In the genomic region with DNA sequence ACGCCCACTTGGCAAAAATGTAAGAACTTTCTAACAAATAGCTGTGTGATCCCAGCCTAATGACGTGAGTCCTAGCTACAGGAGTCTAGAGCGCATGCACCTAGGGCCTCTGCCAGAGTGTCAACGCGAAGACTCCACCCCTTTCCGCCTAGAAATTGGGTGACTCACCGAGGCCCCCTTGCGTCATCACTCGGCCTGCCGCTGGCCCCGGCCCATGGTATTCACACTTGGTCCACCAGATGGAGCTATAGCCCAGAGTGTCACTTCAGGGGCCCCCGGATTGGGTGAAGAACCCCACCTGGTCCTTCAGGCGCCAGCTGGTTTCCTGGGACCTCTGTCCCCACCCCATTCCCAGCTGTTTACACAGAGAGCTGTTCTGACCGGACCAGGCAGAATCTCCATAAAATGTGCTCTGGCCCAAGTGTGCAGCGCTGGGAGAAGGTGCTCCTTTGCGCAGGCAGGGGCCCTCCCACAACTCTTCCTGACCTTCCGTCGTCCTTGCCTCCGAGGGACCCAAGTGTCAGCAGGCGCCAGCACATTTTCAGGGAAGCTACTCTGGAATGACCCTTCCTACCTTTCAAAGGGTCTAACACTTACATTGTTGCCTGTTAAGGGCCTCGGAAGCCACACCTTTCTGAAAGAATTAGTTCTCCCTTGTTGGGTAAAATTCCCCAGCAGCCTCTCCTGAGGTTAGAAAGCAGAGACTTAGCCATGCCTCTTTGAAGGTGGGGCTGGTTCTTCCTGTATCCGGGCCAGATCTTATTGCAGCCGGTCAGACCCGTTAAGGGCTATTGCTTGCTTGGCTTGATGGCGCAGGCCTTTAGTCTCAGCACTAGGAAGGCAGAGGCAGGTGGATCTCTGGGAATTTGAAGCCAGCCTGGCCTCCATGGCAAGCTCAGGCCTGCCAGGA, we compare ENCODE assay signal across 8 mouse cellular contexts. TPM values are rescaled to one million over a fixed set of nuclear protein-coding genes. Genes with fewer than 3 reads are reported as not detected.
A peak's percentile ranks its signal among the peaks of the same experiment; 100 is the strongest.
DNase-seq lines count a peak whose midpoint lies in the region; ATAC-seq and TF ChIP-seq lines count a peak whose summit lies in the region.

No protein-coding gene starts in this region.

- in situ Hi-C loops in ES-E14 (cut with MboI; ENCODE audit: low sequenced_read_pairs in 2 of 2, unreplicated experiment in 2 of 2) = no loop called here

- H3K27ac ChIP-seq in ES-E14 (ENCODE audit: insufficient read depth, low read depth, low read length, poor library complexity, severe bottlenecking) = peak overlapping the region; percentile 98
- peak overlapping the region; percentile 49; the same call in 1 of the 2 replicates for H3K27ac ChIP-seq in forebrain, embryonic 15.5 days (replicated peaks)
- peak overlapping the region; percentile 52 for H3K27ac ChIP-seq in olfactory bulb, adult 2 months (ENCODE audit: insufficient read depth, low read depth, low read length)
- peak overlapping the region; percentile 67 for H3K27ac ChIP-seq in thymus, adult 2 months (ENCODE audit: control insufficient read depth, insufficient read depth, low read length)

- TF ChIP-seq POLR2A in lung, adult 2 months (IDR thresholded peaks at IDR 0.05; ENCODE audit: borderline replicate concordance, extremely low read depth, low read depth, low read length) = peak; percentile 31; the same call in 1 of the 2 replicates
- no peak for TF ChIP-seq POLR2A in olfactory bulb, adult 2 months (IDR thresholded peaks at IDR 0.05; ENCODE audit: insufficient read depth, low read depth, low read length)
- 0 out of 2 replicates have a peak, but pooled peaks have one; percentile 33 for TF ChIP-seq POLR2A in thymus, adult 2 months (IDR thresholded peaks at IDR 0.05; ENCODE audit: control insufficient read depth, extremely low read depth, insufficient read depth, low read length, poor library complexity)

- DNase-seq in ES-E14 (ENCODE audit: low read depth, low spot score) = peak; percentile 98
- peak; percentile 82 for DNase-seq in cerebellum, adult 11-12 months
- peak; percentile 98 for DNase-seq in heart, postnatal 25 days (ENCODE audit: low spot score)
- peak; percentile 93 to 98 for DNase-seq in layer of hippocampus, adult 18-20 months (ENCODE audit: low spot score in 2 of 2)
- DNase-seq in lung, adult 2 months = peak; percentile 99
- DNase-seq in thymus, adult 2 months = peak; percentile 99

- peak overlapping the region; percentile 33 to 56 for H3K4me3 ChIP-seq in ES-E14 (ENCODE audit: insufficient read depth in 1 of 2, low read depth in 1 of 2, low read length in 2 of 2, poor library complexity in 1 of 2, severe bottlenecking in 1 of 2)
- peak overlapping the region; percentile 6; the same call in 1 of the 2 replicates for H3K4me3 ChIP-seq in forebrain, embryonic 15.5 days
- H3K4me3 ChIP-seq in lung, adult 2 months (replicated peaks; ENCODE audit: extremely low read depth, low read depth, low read length) = peak overlapping the region; percentile 49
- H3K4me3 ChIP-seq in olfactory bulb, adult 2 months (ENCODE audit: insufficient read depth, low read depth, low read length) = peak overlapping the region; percentile 24
- peak overlapping the region; percentile 50 for H3K4me3 ChIP-seq in thymus, adult 2 months (ENCODE audit: control insufficient read depth, insufficient read depth, low read length)

- WGBS in forebrain, embryonic 15.5 days = 19% methylated on average over 25 of the region's 25 CpGs
- WGBS in lung, adult 2 months = 5% methylated on average over 25 of the region's 25 CpGs
- 22% methylated on average over 25 of the region's 25 CpGs for WGBS in olfactory bulb, adult 2 months
- 23% methylated on average over 25 of the region's 25 CpGs for WGBS in thymus, adult 2 months

- intact Hi-C loops in heart, postnatal 25 days (cut with DNase I) = loop anchor here (2.0 to 5.0 kb wide), 2 partner anchors 83 to 181 kb away; partner anchors contain the start of genes Gm21981 and Prickle4

- peak; percentile 64 for TF ChIP-seq CTCF in lung, adult 2 months (IDR thresholded peaks at IDR 0.05; ENCODE audit: insufficient read depth, low read length)
- peak; percentile 87 for TF ChIP-seq CTCF in olfactory bulb, adult 2 months (IDR thresholded peaks at IDR 0.05; ENCODE audit: insufficient read depth, low read depth, low read length)
- TF ChIP-seq CTCF in thymus, adult 2 months (IDR thresholded peaks at IDR 0.05; ENCODE audit: borderline replicate concordance, control insufficient read depth, extremely low read depth, insufficient read depth, low read length, poor library complexity) = peak; percentile 99

- H3K9ac ChIP-seq in ES-E14 (ENCODE audit: insufficient read depth, low read depth, low read length, poor library complexity, severe bottlenecking) = peak overlapping the region; percentile 75
- H3K9ac ChIP-seq in forebrain, embryonic 15.5 days (replicated peaks) = no peak overlapping the region

- no peaks in the 10 kb centered on the region for H3K36me3 ChIP-seq in ES-E14 (ENCODE audit: control insufficient read depth, insufficient read depth, low read length, poor library complexity, severe bottlenecking)
- no peaks in the 10 kb centered on the region for H3K36me3 ChIP-seq in forebrain, embryonic 15.5 days
- peaks cover 36% of the 10 kb centered on the region for H3K36me3 ChIP-seq in thymus, adult 2 months (ENCODE audit: control insufficient read depth, insufficient read depth, low read length)

- H3K4me2 ChIP-seq in forebrain, embryonic 15.5 days (replicated peaks) = peak overlapping the region; percentile 28

- peak; percentile 85 for ATAC-seq in forebrain, embryonic 15.5 days (replicated peaks)

- H3K4me1 ChIP-seq in ES-E14 (ENCODE audit: control insufficient read depth in 2 of 2, insufficient read depth in 2 of 2, low read length in 2 of 2, poor library complexity in 1 of 2) = peaks cover 15 to 31% of the 10 kb centered on the region in 2 experiments
- peaks cover 13% of the 10 kb centered on the region for H3K4me1 ChIP-seq in forebrain, embryonic 15.5 days
- H3K4me1 ChIP-seq in lung, adult 2 months (ENCODE audit: control insufficient read depth, insufficient read depth, low read length) = peaks cover 29% of the 10 kb centered on the region
- peaks cover 16% of the 10 kb centered on the region for H3K4me1 ChIP-seq in olfactory bulb, adult 2 months (ENCODE audit: control insufficient read depth, insufficient read depth, low read length)
- H3K4me1 ChIP-seq in thymus, adult 2 months (replicated peaks; ENCODE audit: control insufficient read depth, insufficient read depth, low read length) = peaks cover 57% of the 10 kb centered on the region

- no peaks in the 10 kb centered on the region for H3K27me3 ChIP-seq in forebrain, embryonic 15.5 days
- no peaks in the 10 kb centered on the region for H3K27me3 ChIP-seq in thymus, adult 2 months (ENCODE audit: control insufficient read depth, insufficient read depth, low read length)

- no peaks in the 10 kb centered on the region for H3K9me3 ChIP-seq in ES-E14 (ENCODE audit: control insufficient read depth, insufficient read depth, low read depth, low read length)
- H3K9me3 ChIP-seq in forebrain, embryonic 15.5 days = no peaks in the 10 kb centered on the region

TF ChIP-seq in ES-E14, 5 proteins besides CTCF, POLR2A, EP300 and RAD21:
- TF ChIP-seq MAFK (IDR thresholded peaks at IDR 0.05; ENCODE audit: insufficient read depth, low read depth, low read length) = no peak
- TF ChIP-seq ZNF384 (IDR thresholded peaks at IDR 0.05; ENCODE audit: low read depth, low read length) = no peak
- TF ChIP-seq ZC3H11A (IDR thresholded peaks at IDR 0.05; ENCODE audit: borderline replicate concordance, low read depth, low read length) = peak; percentile 73; the same call in 1 of the 2 replicates
- TF ChIP-seq CHD2 (IDR thresholded peaks at IDR 0.05; ENCODE audit: low read depth, low read length) = 0 out of 2 replicates have a peak, but pooled peaks have one; percentile 14
- no peak; the same call in 1 of the 2 replicates for TF ChIP-seq HCFC1 (IDR thresholded peaks at IDR 0.05; ENCODE audit: borderline replicate concordance, insufficient read depth, low read length)
TF ChIP-seq in ES-E14: peak in this region for 2.

RNA-seq across cellular contexts. Expression of gene Ccnd3, which starts 6.5 kb away (rescaled TPM):
- 125 and 131 TPM in 2 replicates for total RNA-seq in ES-E14 (2012; rRNA removed)
- polyA plus RNA-seq in forebrain, embryonic 15.5 days (2015; fragmentation: Nextera tagmentation; extraction: Ambion mirVana) = 59.8 and 64.4 TPM in 2 replicates
- total RNA-seq in heart, postnatal 25 days (2021) = 10 to 100 TPM; 75.6 to 87.9 TPM
- 10 to 100 TPM; 43.4 to 43.6 TPM for total RNA-seq in layer of hippocampus, adult 18-20 months (2021)
- polyA plus RNA-seq in lung, adult 2 months (2012; rRNA removed) = 202 and 229 TPM in 2 replicates
- polyA plus RNA-seq in olfactory bulb, adult 2 months (2012; ENCODE audit: insufficient read depth, insufficient read length, low replicate concordance, missing spikeins) = 292 and 423 TPM in 2 replicates
- polyA plus RNA-seq in thymus, adult 2 months (2012; rRNA removed) = 1,622 and 2,069 TPM in 2 replicates

RNA-seq across cellular contexts. Expression of gene Taf8, which starts 9.3 kb away (rescaled TPM):
- 40.0 and 58.6 TPM in 2 replicates for total RNA-seq in ES-E14 (2012; rRNA removed)
- 25.2 and 26.2 TPM in 2 replicates for polyA plus RNA-seq in forebrain, embryonic 15.5 days (2015; fragmentation: Nextera tagmentation; extraction: Ambion mirVana)
- total RNA-seq in heart, postnatal 25 days (2021) = 10 to 100 TPM in 1 of 2 experiments, 1 to 10 TPM in 1; 10.0 to 11.4 TPM
- total RNA-seq in layer of hippocampus, adult 18-20 months (2021) = 10 to 100 TPM; 19.1 to 23.9 TPM
- polyA plus RNA-seq in lung, adult 2 months (2012; rRNA removed) = 25.7 and 32.2 TPM in 2 replicates
- not detected in 2 replicates for polyA plus RNA-seq in olfactory bulb, adult 2 months (2012; ENCODE audit: insufficient read depth, insufficient read length, low replicate concordance, missing spikeins)
- polyA plus RNA-seq in thymus, adult 2 months (2012; rRNA removed) = 68.2 and 74.3 TPM in 2 replicates

Comparison
In these comparisons a context has a peak if more than half of its experiments do, and no peak if none do; other contexts are left out.
1. Peak in every context shown above with its lines: DNase-seq, ATAC-seq, H3K4me3 ChIP-seq and H3K27ac ChIP-seq.